Mouse (Mus musculus) embryonic facial prominence, embryonic 11.5 days (tissue): ENCODE data around the gene Dlg2. TPM values are rescaled to one million over a fixed set of nuclear protein-coding genes. Genes with fewer than 3 reads are reported as not detected.

Experiments
- ATAC-seq: fragments of 200-750 bp; cut with Nextera tagmentation; replicated peaks from 2 replicates; pipeline ENCODE4 v1.8.0; 2017; ENCODE audit warnings: low read depth; ENCODE audit not compliant: insufficient number of reproducible peaks, low FRiP score, low TSS enrichment
- DNase-seq: peaks from one replicate; pipeline ENCODE4 v3.0.0-alpha.2; 2015; ENCODE audit warnings: low spot score
- H3K27ac ChIP-seq: fragments of 300-500 bp; sonication (generic); replicated peaks from 2 replicates; pipeline ENCODE4 v1.5.1; 2014; ENCODE audit warnings: mild to moderate bottlenecking, low read depth, low read length, control low read depth
- H3K27me3 ChIP-seq: fragments of 300-500 bp; sonication (generic); 2 replicates; pipeline ENCODE4 v1.6.1; 2014; ENCODE audit warnings: mild to moderate bottlenecking, low read length, moderate library complexity, mixed read lengths; ENCODE audit not compliant: control insufficient read depth, insufficient read depth
- H3K36me3 ChIP-seq: fragments of 300-500 bp; sonication (generic); replicated peaks from 2 replicates; pipeline ENCODE4 v1.6.1; 2014; ENCODE audit warnings: low read depth, mild to moderate bottlenecking, low read length, moderate library complexity, mixed read lengths; ENCODE audit not compliant: control insufficient read depth, insufficient read depth
- H3K4me1 ChIP-seq: fragments of 300-500 bp; sonication (generic); 2 replicates; pipeline ENCODE4 v1.6.1; 2014; ENCODE audit warnings: low read length, mixed read lengths; ENCODE audit not compliant: control insufficient read depth, insufficient read depth
- H3K4me2 ChIP-seq: fragments of 300-500 bp; sonication (generic); 2 replicates; pipeline ENCODE4 v1.6.1; 2014; ENCODE audit warnings: low read depth, mild to moderate bottlenecking, control low read depth, low read length, moderate library complexity
- H3K4me3 ChIP-seq: fragments of 300-500 bp; sonication (generic); 2 replicates; pipeline ENCODE4 v1.5.1; 2014; ENCODE audit warnings: low read depth, low read length, control low read depth
- H3K9ac ChIP-seq: fragments of 300-500 bp; sonication (generic); replicated peaks from 2 replicates; pipeline ENCODE4 v1.6.1; 2014; ENCODE audit warnings: mild to moderate bottlenecking, control low read depth, low read length
- H3K9me3 ChIP-seq: fragments of 300-500 bp; sonication (generic); replicated peaks from 2 replicates; pipeline ENCODE4 v1.6.1; 2016; ENCODE audit warnings: mild to moderate bottlenecking, low read length, inconsistent platforms, mixed read lengths; ENCODE audit not compliant: control insufficient read depth
- WGBS: fragments of 180-500 bp; shearing (Covaris S2); extraction: QIAGEN DNeasy Blood & Tissue Kit; methylation state at CpG from one replicate; pipeline ENCODE4 v1.1.7; 2014; 5-methylcytosine and 5-hydroxymethylcytosine counted together
- polyA plus RNA-seq: library from polyadenylated mRNA; unstranded; fragments of >200 nt; fragmentation: Nextera tagmentation; extraction: Ambion mirVana; gene quantifications from 2 replicates; pipeline ENCODE4 v1.2.1, GENCODE M21; 2014

Dlg2 gene
- polyA plus RNA-seq, 1 experiment from 2014 or later, result 5.3 TPM

GRCm38 (mm10) chr7:92327343-92327896, 1850.9 kb downstream of the Dlg2 start:
- 66% methylated on average over 2 of the region's 2 CpGs for WGBS
- H3K9ac ChIP-seq, result no peak overlapping the region
- no peak for DNase-seq

GRCm38 (mm10) chr7:92333220-92333898, 1856.9 kb downstream of the Dlg2 start:
- no peak overlapping the region for H3K4me2 ChIP-seq
- no peaks in the 10 kb centered on the region for H3K4me1 ChIP-seq
- H3K27ac ChIP-seq, result no peak overlapping the region
- ATAC-seq (no peak), DNase-seq (no peak)
- 80% methylated on average over 5 of the region's 5 CpGs for WGBS
- H3K9me3 ChIP-seq, result no peaks in the 10 kb centered on the region
- H3K36me3 ChIP-seq, result no peaks in the 10 kb centered on the region
- H3K27me3 ChIP-seq, result no peaks in the 10 kb centered on the region
- no peak overlapping the region for H3K4me3 ChIP-seq
- H3K9ac ChIP-seq, result no peak overlapping the region

More at GRCm38 (mm10) chr7:92327343-92327896, 1850.9 kb downstream of the Dlg2 start:
- H3K9me3 ChIP-seq, result no peaks in the 10 kb centered on the region
- no peak overlapping the region for H3K27ac ChIP-seq
- H3K27me3 ChIP-seq, result no peaks in the 10 kb centered on the region
- no peak for ATAC-seq
- no peaks in the 10 kb centered on the region for H3K36me3 ChIP-seq
- no peak overlapping the region for H3K4me2 ChIP-seq
- no peaks in the 10 kb centered on the region for H3K4me1 ChIP-seq
- H3K4me3 ChIP-seq, result no peak overlapping the region

GRCm38 (mm10) chr7:92356542-92356941, 1880.1 kb downstream of the Dlg2 start:
- no peaks in the 10 kb centered on the region for H3K9me3 ChIP-seq
- no peak overlapping the region for H3K4me2 ChIP-seq
- H3K27me3 ChIP-seq, result no peaks in the 10 kb centered on the region
- no peaks in the 10 kb centered on the region for H3K36me3 ChIP-seq
- H3K9ac ChIP-seq, result no peak overlapping the region
- H3K27ac ChIP-seq, result no peak overlapping the region
- WGBS, result 67% methylated on average over 3 of the region's 3 CpGs
- H3K4me1 ChIP-seq, result no peaks in the 10 kb centered on the region
- ATAC-seq, result no peak
- no peak for DNase-seq
- H3K4me3 ChIP-seq, result no peak overlapping the region

GRCm38 (mm10) chr7:92363386-92363785, 1886.9 kb downstream of the Dlg2 start:
- no peaks in the 10 kb centered on the region for H3K36me3 ChIP-seq
- no peak overlapping the region for H3K27ac ChIP-seq
- no peak overlapping the region for H3K4me2 ChIP-seq
- H3K4me3 ChIP-seq, result no peak overlapping the region
- WGBS, result 51% methylated on average over 3 of the region's 3 CpGs
- no peaks in the 10 kb centered on the region for H3K9me3 ChIP-seq
- H3K4me1 ChIP-seq, result no peaks in the 10 kb centered on the region
- 0 out of 2 replicates have a peak, but pooled peaks have one; percentile 44 for ATAC-seq
- H3K9ac ChIP-seq, result no peak overlapping the region
- H3K27me3 ChIP-seq, result no peaks in the 10 kb centered on the region
- DNase-seq, result peak; percentile 11

- DNase-seq, result peak; percentile 63
- Histone ChIP-seq H3K27me3 (no peaks in the 10 kb centered on the region), H3K27ac (no peak overlapping the region), H3K9me3 (no peaks in the 10 kb centered on the region), H3K4me1 (no peaks in the 10 kb centered on the region), H3K4me2 (no peak overlapping the region), H3K9ac (no peak overlapping the region), H3K36me3 (no peaks in the 10 kb centered on the region), H3K4me3 (no peak overlapping the region)
- WGBS, result 48% methylated on average over 4 of the region's 4 CpGs
- ATAC-seq, result peak; percentile 76; the same call in 1 of the 2 replicates
Observed at GRCm38 (mm10) chr7:92363800-92364199, 1887.3 kb downstream of the Dlg2 start.

GRCm38 (mm10) chr7:92367111-92367510, 1890.6 kb downstream of the Dlg2 start:
- Histone ChIP-seq H3K36me3 (no peaks in the 10 kb centered on the region), H3K27me3 (no peaks in the 10 kb centered on the region), H3K4me2 (no peak overlapping the region), H3K27ac (no peak overlapping the region), H3K9me3 (no peaks in the 10 kb centered on the region), H3K4me1 (no peaks in the 10 kb centered on the region), H3K4me3 (no peak overlapping the region), H3K9ac (no peak overlapping the region)
- DNase-seq, result no peak
- ATAC-seq, result no peak
- 81% methylated on average over 1 of the region's 1 CpGs for WGBS

GRCm38 (mm10) chr7:92370521-92370920, 1894.0 kb downstream of the Dlg2 start:
- Histone ChIP-seq H3K27me3 (no peaks in the 10 kb centered on the region), H3K4me2 (no peak overlapping the region), H3K27ac (no peak overlapping the region), H3K36me3 (no peaks in the 10 kb centered on the region), H3K4me1 (no peaks in the 10 kb centered on the region), H3K9ac (no peak overlapping the region), H3K9me3 (no peaks in the 10 kb centered on the region), H3K4me3 (no peak overlapping the region)
- no peak for DNase-seq
- ATAC-seq, result no peak

- H3K4me1 ChIP-seq, result no peaks in the 10 kb centered on the region
- H3K27me3 ChIP-seq, result no peaks in the 10 kb centered on the region
- DNase-seq, result no peak
- no peak overlapping the region for H3K9ac ChIP-seq
- no peak overlapping the region for H3K4me3 ChIP-seq
- ATAC-seq, result no peak
- no peaks in the 10 kb centered on the region for H3K9me3 ChIP-seq
- no peaks in the 10 kb centered on the region for H3K36me3 ChIP-seq
- 68% methylated on average over 4 of the region's 4 CpGs for WGBS
- no peak overlapping the region for H3K4me2 ChIP-seq
- H3K27ac ChIP-seq, result no peak overlapping the region
Observed at GRCm38 (mm10) chr7:92371638-92372037, 1895.2 kb downstream of the Dlg2 start.
